Mouse (Mus musculus) lung, embryonic 16.5 days (tissue): ENCODE results near the gene Faim. TPM values are rescaled to one million over a fixed set of nuclear protein-coding genes. Genes with fewer than 3 reads are reported as not detected.

Source experiments
- ATAC-seq: fragments of 200-750 bp; cut with Nextera tagmentation; 2 replicates; pipeline ENCODE4 v1.8.0; 2017; ENCODE audit warnings: low read depth, mild to moderate bottlenecking, moderate library complexity
- H3K27ac ChIP-seq: fragments of 300-500 bp; sonication (generic); 2 replicates; pipeline ENCODE4 v1.5.1; 2014; ENCODE audit warnings: mild to moderate bottlenecking, control low read depth, low read length
- H3K27me3 ChIP-seq: fragments of 300-500 bp; sonication (generic); 2 replicates; pipeline ENCODE4 v1.6.1; 2014; ENCODE audit warnings: low read depth, low read length, mixed read lengths; ENCODE audit not compliant: control insufficient read depth, insufficient read depth
- H3K36me3 ChIP-seq: fragments of 300-500 bp; sonication (generic); 2 replicates; pipeline ENCODE4 v1.6.1; 2014; ENCODE audit warnings: low read length; ENCODE audit not compliant: control insufficient read depth, insufficient read depth
- H3K4me1 ChIP-seq: fragments of 300-500 bp; sonication (generic); replicated peaks from 2 replicates; pipeline ENCODE4 v1.6.1; 2014; ENCODE audit warnings: low read length, mixed read lengths; ENCODE audit not compliant: control insufficient read depth, insufficient read depth
- H3K4me2 ChIP-seq: fragments of 300-500 bp; sonication (generic); 2 replicates; pipeline ENCODE4 v1.6.1; 2014; ENCODE audit warnings: low read depth, low read length, control low read depth
- H3K4me3 ChIP-seq: fragments of 300-500 bp; sonication (generic); 2 replicates; pipeline ENCODE4 v1.5.1; 2014; ENCODE audit warnings: mild to moderate bottlenecking, low read length, control low read depth
- H3K9ac ChIP-seq: fragments of 300-500 bp; sonication (generic); 2 replicates; pipeline ENCODE4 v1.6.1; 2014; ENCODE audit warnings: low read length, control low read depth
- H3K9me3 ChIP-seq: fragments of 300-500 bp; sonication (generic); 2 replicates; pipeline ENCODE4 v1.6.1; 2016; ENCODE audit warnings: low read length; ENCODE audit not compliant: control insufficient read depth
- WGBS: fragments of 180-500 bp; shearing (Covaris S2); extraction: QIAGEN DNeasy Blood & Tissue Kit; methylation state at CpG from one replicate; pipeline ENCODE4 v1.1.7; 2014; 5-methylcytosine and 5-hydroxymethylcytosine counted together
- polyA plus RNA-seq: library from polyadenylated mRNA; unstranded; fragments of >200 nt; fragmentation: Nextera tagmentation; extraction: Ambion mirVana; gene quantifications from 2 replicates; pipeline ENCODE4 v1.2.1, GENCODE M21; 2015

Gene Faim
- polyA plus RNA-seq, 1 experiment from 2014 or later: 37.6 TPM

- WGBS: 90% methylated on average over 4 of the region's 4 CpGs
- Histone ChIP-seq H3K36me3 (no peaks in the 10 kb centered on the region), H3K27me3 (no peaks in the 10 kb centered on the region), H3K27ac (no peak overlapping the region), H3K4me2 (no peak overlapping the region), H3K9me3 (no peaks in the 10 kb centered on the region), H3K4me1 (no peaks in the 10 kb centered on the region), H3K9ac (no peak overlapping the region), H3K4me3 (no peak overlapping the region)
- ATAC-seq: no peak
Observed at GRCm38 (mm10) chr9:98994103-98994502, 7.9 kb downstream of the Faim start.

GRCm38 (mm10) chr9:98999881-99000339 lies 13.7 kb downstream of the Faim start:
- no peak overlapping the region for H3K4me3 ChIP-seq
- H3K36me3 ChIP-seq: peaks cover 2% of the 10 kb centered on the region; the same call in 1 of the 2 replicates
- ATAC-seq: peak; percentile 38; the same call in 1 of the 2 replicates
- no peak overlapping the region for H3K9ac ChIP-seq
- 66% methylated on average over 9 of the region's 9 CpGs for WGBS
- no peaks in the 10 kb centered on the region for H3K9me3 ChIP-seq
- no peak overlapping the region for H3K4me2 ChIP-seq
- no peaks in the 10 kb centered on the region for H3K4me1 ChIP-seq
- no peaks in the 10 kb centered on the region for H3K27me3 ChIP-seq
- H3K27ac ChIP-seq: no peak overlapping the region

- WGBS: 89% methylated on average over 6 of the region's 6 CpGs
- Histone ChIP-seq H3K4me3 (no peak overlapping the region), H3K4me2 (no peak overlapping the region), H3K27me3 (no peaks in the 10 kb centered on the region), H3K9ac (no peak overlapping the region), H3K4me1 (no peaks in the 10 kb centered on the region), H3K9me3 (no peaks in the 10 kb centered on the region), H3K27ac (no peak overlapping the region), H3K36me3 (peaks cover 2% of the 10 kb centered on the region; the same call in 1 of the 2 replicates)
- no peak for ATAC-seq
Observed at GRCm38 (mm10) chr9:99001326-99001725, 15.2 kb downstream of the Faim start.

- H3K4me1 ChIP-seq: no peaks in the 10 kb centered on the region
- H3K4me2 ChIP-seq: no peak overlapping the region
- H3K27ac ChIP-seq: no peak overlapping the region
- H3K9me3 ChIP-seq: no peaks in the 10 kb centered on the region
- no peaks in the 10 kb centered on the region for H3K27me3 ChIP-seq
- H3K4me3 ChIP-seq: no peak overlapping the region
- no peaks in the 10 kb centered on the region; the same call in 1 of the 2 replicates for H3K36me3 ChIP-seq
- ATAC-seq: no peak
- H3K9ac ChIP-seq: no peak overlapping the region
- WGBS: 71% methylated on average over 12 of the region's 12 CpGs
Observed at GRCm38 (mm10) chr9:99009069-99009897, 23.1 kb downstream of the Faim start.

GRCm38 (mm10) chr9:99009898-99010199 lies 23.7 kb downstream of the Faim start:
- H3K4me3 ChIP-seq: no peak overlapping the region
- no peaks in the 10 kb centered on the region for H3K9me3 ChIP-seq
- no peaks in the 10 kb centered on the region for H3K27me3 ChIP-seq
- H3K27ac ChIP-seq: no peak overlapping the region
- no peak overlapping the region for H3K9ac ChIP-seq
- no peak overlapping the region for H3K4me2 ChIP-seq
- no peaks in the 10 kb centered on the region for H3K36me3 ChIP-seq
- ATAC-seq: no peak
- H3K4me1 ChIP-seq: no peaks in the 10 kb centered on the region
- 64% methylated on average over 3 of the region's 3 CpGs for WGBS

- Histone ChIP-seq H3K27me3 (no peaks in the 10 kb centered on the region), H3K9me3 (no peaks in the 10 kb centered on the region), H3K4me3 (no peak overlapping the region), H3K4me1 (no peaks in the 10 kb centered on the region), H3K36me3 (no peaks in the 10 kb centered on the region), H3K4me2 (no peak overlapping the region), H3K27ac (no peak overlapping the region), H3K9ac (no peak overlapping the region)
- no peak for ATAC-seq
- 47% methylated on average over 3 of the region's 3 CpGs for WGBS
Observed at GRCm38 (mm10) chr9:99016301-99016700, 30.1 kb downstream of the Faim start.

- Histone ChIP-seq H3K36me3 (no peaks in the 10 kb centered on the region), H3K27ac (no peak overlapping the region), H3K9ac (no peak overlapping the region), H3K27me3 (no peaks in the 10 kb centered on the region), H3K4me1 (no peaks in the 10 kb centered on the region), H3K4me3 (no peak overlapping the region), H3K4me2 (no peak overlapping the region), H3K9me3 (no peaks in the 10 kb centered on the region)
- 52% methylated on average over 3 of the region's 3 CpGs for WGBS
- ATAC-seq: no peak
Observed at GRCm38 (mm10) chr9:99016759-99017158, 30.6 kb downstream of the Faim start.

GRCm38 (mm10) chr9:99017679-99018078 lies 31.5 kb downstream of the Faim start:
- ATAC-seq: no peak
- no peak overlapping the region for H3K4me2 ChIP-seq
- H3K27me3 ChIP-seq: no peaks in the 10 kb centered on the region
- H3K4me3 ChIP-seq: no peak overlapping the region
- no peaks in the 10 kb centered on the region for H3K9me3 ChIP-seq
- H3K9ac ChIP-seq: no peak overlapping the region
- no peaks in the 10 kb centered on the region for H3K4me1 ChIP-seq
- H3K27ac ChIP-seq: no peak overlapping the region
- 78% methylated on average over 6 of the region's 6 CpGs for WGBS
- H3K36me3 ChIP-seq: no peaks in the 10 kb centered on the region

- ATAC-seq: no peak
- H3K4me3 ChIP-seq: no peak overlapping the region
- no peak overlapping the region for H3K27ac ChIP-seq
- H3K4me2 ChIP-seq: no peak overlapping the region
- WGBS: 54% methylated on average over 5 of the region's 5 CpGs
- no peaks in the 10 kb centered on the region for H3K4me1 ChIP-seq
- H3K9ac ChIP-seq: no peak overlapping the region
- no peaks in the 10 kb centered on the region for H3K36me3 ChIP-seq
- no peaks in the 10 kb centered on the region for H3K9me3 ChIP-seq
- no peaks in the 10 kb centered on the region for H3K27me3 ChIP-seq
Observed at GRCm38 (mm10) chr9:99021166-99021565, 35.0 kb downstream of the Faim start.
